Mouse (Mus musculus): ENCODE measurements around the gene Bud13.

DNA sequence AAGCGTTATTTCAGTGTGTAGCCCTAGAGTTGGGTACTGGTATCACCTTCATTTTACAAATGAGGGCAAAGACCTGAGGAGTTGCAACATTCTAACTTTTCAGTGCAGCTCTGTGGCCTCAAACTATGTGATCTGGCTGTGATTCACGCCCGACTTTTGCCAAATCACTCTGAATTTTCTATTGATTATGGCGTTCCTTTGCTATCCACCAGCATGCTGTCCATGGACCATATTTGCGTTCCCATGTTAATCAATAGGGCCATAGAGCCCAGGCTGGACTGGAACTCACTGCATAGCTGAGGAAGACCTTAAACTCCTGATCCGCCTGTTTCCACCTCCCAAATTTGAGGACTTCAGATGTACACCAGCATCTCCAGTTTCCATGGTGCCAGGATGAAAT is 23.7 kb upstream of the Bud13 start:
- no peak for TF ChIP-seq GATA1 (IDR thresholded peaks at IDR 0.05; ENCODE audit: borderline replicate concordance, low read length)
- no peak for TF ChIP-seq FLI1 (IDR thresholded peaks at IDR 0.05; ENCODE audit: low read length)

Measured in megakaryocyte, embryonic 14.5 days (primary cell).